Mouse (Mus musculus) thymus, postnatal 25 days (tissue): Measurements from ENCODE around the gene Cryl1.

ENCODE experiments used
- DNase-seq: peaks from one replicate; pipeline ENCODE4 v3.0.0; 2022

Cryl1 gene

GRCm38 (mm10) chr14:57316662-57317600 is 81.4 kb downstream of the Cryl1 start:
- no peak for DNase-seq

- no peak for DNase-seq
These were observed 82.4 kb downstream of the Cryl1 start for GRCm38 (mm10) chr14:57315976-57316375.

- no peak for DNase-seq
These were observed 82.8 kb downstream of the Cryl1 start for GRCm38 (mm10) chr14:57315551-57315950.

GRCm38 (mm10) chr14:57301600-57302230 is 96.6 kb downstream of the Cryl1 start:
- no peak for DNase-seq

DNA sequence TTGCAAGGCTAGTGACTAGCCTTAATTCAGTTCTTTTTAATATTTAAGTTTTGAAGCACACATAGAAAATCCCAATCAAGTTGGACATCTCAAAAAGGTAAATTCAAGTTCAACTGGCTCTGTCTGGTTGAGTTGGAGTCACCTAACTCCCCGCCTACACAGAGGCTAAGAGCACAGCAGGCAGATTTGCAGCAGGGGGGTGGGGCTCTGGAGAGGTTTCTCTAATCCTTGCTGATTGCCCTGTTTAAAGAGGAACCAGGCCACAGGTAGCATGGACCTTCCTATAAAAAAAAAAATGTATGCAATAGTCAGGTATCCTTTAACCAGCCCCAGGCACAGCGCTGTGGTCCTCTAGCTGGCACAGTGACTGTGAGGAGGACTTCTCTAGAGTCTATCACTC is 97.8 kb downstream of the Cryl1 start:
- no peak for DNase-seq

- no peak for DNase-seq
These were observed 100.7 kb downstream of the Cryl1 start for GRCm38 (mm10) chr14:57297672-57298071.

DNA sequence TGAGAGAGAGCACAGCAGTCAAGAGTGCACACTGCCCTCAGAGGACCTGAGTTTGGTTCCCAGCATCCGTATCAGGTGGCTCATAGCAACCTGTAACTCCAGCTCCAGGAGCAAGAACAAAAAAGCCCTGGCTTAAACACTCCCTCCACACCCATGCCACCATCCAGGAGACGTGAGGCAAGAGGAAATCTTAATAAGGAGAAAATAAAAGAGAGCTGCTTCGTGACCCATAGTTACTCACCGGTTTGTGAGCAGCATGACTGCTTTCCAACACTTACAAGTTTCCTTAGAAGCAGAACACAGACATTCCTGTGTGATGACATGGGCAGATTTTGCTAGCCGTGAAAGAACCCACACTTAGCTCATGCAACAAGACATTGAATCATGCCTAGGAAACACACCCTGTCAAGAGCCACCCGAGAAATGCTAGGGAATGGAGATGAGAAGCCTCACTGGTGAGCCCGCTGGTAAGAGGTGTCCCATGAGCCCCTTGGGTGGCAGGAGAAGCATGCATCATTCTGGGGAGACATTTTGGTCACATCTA is 106.9 kb downstream of the Cryl1 start:
- DNase-seq = no peak

DNA sequence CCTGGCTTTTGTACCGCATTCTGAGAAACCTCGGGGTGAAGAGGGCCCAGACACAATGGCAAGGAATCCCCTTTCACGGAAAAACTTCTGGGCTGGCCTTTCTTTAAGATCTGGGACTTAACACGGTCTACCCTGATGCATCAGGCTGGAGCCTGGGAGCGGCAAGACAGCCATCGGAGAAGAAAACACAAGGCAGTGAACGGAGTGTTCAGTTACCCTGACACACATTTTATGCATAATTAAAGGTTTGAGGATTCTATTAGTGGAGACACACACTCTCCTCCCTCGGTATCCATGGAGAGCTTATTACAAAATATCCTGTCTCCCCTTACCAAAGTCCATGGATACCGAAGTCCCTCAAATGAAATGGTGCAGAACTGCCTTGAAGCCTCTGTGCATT is 109.2 kb downstream of the Cryl1 start:
- DNase-seq = no peak

DNA sequence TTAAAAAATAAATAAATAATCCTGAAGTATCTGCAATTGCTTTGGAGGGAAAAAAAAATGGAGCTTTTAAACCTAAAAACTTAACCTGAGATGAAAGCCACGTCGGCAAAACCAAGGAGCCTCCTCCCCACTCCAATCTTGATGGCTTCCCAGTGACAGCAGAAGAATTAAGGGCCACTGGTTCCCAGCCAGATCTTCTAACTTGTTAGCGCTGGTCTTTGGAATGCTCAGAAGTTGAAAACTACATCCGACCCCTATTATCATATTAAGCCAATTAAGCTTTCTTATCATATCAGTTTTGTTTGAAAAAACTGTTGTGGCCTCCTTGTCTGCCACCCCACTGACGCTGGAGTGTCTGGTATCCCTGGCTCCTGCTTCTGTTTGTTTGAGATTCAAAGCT is 114.5 kb downstream of the Cryl1 start:
- DNase-seq = no peak

DNA sequence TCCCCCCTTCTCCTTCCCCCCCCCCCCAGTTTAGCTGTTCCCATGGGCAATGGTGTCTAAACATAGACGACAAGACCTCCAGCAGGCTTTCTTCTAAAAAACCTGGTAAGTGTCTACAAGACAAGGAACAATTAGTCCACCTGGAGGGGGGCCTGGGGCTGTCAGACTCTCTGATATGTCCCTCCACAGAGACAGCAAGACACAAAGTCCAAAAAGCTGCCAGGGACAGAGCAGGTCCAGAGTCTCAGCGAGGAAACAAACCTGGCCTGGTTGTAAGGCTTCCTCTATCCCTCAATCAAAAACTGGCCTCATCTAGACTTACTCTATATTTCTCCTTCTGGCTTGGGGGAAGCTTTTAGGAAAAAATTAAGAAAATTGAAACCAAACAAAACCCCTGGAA is 115.7 kb downstream of the Cryl1 start:
- no peak for DNase-seq

DNA sequence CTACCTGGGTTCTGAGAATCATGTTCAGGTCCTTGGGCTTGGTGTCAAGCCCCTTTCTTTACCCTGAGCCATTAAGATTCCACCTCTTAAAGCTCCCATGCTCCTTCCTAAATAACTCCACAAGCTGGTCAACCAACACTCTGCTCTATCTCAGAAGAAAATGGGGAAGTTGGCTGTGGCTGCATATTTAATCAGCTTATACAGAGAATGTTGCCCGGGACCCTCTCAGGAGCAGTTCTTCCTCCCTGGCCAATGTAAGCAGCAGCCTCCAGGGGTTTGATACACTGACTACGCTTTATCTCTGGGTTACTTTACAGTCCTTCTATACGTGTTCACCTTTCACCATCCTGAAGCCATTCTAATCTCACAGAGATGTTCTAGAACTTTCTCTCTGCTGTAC is 117.5 kb downstream of the Cryl1 start:
- no peak for DNase-seq

- DNase-seq = no peak
These were observed 121.8 kb downstream of the Cryl1 start for GRCm38 (mm10) chr14:57276481-57277012.

DNA sequence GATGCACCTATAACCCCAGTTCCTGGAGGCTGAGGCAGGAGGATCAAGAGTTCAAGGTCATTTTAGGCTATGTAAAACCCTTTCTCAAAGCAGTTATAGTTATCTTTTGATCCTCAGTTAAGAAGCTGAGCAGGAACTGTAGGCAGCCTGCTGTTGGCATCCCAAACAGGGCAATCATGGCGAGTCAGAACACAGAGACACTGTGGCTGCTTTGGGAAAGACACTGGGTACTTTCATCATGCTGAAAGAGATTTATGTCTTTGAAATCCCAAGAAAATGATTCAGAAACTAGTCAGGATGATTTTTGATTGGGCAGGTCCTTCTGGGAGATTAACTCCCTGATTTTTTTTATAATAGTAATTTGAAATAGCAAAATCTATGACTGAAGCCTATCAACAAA is 126.0 kb downstream of the Cryl1 start:
- DNase-seq = no peak

GRCm38 (mm10) chr14:57271861-57272260 is 126.5 kb downstream of the Cryl1 start:
- no peak for DNase-seq

- DNase-seq = no peak
These were observed 129.4 kb downstream of the Cryl1 start for GRCm38 (mm10) chr14:57268900-57269299.

- no peak for DNase-seq
These were observed 130.0 kb downstream of the Cryl1 start for GRCm38 (mm10) chr14:57268344-57268743.

DNA sequence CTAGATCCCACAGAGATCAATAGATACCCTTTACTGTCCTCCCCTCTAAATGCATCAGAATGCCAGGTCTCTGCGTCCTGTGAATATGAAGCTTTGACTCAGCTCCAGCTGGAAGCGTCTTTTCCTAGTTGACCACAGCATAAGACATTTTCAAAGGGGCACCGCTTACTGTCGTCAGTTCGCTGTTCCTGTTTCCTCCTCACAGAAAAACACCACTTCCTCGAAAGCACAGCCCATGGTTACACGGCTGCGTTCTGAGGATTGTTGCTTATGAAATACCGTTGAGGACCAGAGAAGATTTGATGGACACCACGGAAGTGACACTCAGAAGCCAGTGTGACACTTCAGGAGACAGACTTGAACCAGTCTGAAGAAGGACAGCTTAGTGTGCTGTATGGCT is 134.4 kb downstream of the Cryl1 start:
- DNase-seq = no peak

- peak; percentile 12 for DNase-seq
These were observed 139.0 kb downstream of the Cryl1 start for GRCm38 (mm10) chr14:57259341-57259740.

DNA sequence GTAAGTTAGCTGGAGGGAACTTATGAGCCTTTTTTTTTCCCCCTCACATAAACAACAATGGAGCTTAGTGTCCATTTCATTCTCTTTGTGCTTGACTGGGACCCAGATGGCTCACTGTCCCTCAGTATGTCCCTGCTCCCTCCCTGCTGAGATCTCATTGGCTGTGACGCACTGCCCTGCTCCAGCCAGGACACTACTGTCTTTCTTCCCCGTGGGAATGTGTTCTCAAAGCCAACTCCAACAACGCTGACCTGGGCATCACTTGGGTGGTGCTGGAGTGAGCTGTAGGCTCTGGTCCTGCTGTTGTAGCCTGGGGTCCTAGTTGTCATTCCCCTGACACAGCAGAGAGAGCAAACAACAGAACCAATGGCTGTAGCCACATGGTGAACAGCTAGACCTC is 149.7 kb downstream of the Cryl1 start:
- no peak for DNase-seq

- DNase-seq = no peak
These were observed 151.8 kb downstream of the Cryl1 start for GRCm38 (mm10) chr14:57246575-57246974.

DNA sequence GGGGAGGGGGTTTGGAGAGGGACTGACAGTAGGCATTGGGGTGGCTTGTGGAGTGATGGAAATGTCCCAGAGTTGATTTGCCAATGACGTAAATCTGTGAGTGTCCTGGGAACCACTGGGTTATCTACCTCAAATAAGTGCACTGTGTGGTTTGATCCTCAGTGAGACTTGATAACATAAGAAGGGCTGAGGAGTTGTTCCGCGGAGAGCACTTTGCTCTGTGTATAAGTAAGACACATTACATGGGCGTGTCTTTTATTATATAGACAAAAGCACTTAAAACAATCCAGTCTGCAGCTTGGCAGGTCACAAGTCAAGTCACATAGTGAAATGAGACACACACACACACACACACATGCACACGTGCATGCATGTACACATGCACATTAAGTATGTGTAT is 155.4 kb downstream of the Cryl1 start:
- no peak for DNase-seq

DNA sequence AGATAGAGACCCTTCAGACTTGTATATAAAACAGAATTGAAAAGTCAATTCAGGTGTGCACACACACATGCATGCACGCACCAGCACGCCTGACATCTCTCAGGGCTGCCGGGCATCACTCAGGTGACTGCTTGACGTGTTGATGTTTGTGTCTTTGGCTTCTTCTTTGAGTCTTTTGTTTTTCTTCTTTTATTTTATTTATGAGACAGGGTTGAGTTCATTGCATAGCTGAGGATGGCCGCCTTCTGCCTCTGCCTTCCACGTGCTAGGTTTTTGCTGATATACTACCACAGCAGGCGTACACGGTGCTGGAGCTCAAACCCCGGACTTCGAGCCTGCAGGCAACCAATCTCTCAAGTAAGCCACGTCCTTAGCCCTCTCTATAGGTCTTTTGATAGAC is 163.1 kb downstream of the Cryl1 start:
- no peak for DNase-seq

GRCm38 (mm10) chr14:57234711-57235110 is 163.6 kb downstream of the Cryl1 start:
- no peak for DNase-seq
